Mouse (Mus musculus): ENCODE measurements around the gene Dnal1.

DNA sequence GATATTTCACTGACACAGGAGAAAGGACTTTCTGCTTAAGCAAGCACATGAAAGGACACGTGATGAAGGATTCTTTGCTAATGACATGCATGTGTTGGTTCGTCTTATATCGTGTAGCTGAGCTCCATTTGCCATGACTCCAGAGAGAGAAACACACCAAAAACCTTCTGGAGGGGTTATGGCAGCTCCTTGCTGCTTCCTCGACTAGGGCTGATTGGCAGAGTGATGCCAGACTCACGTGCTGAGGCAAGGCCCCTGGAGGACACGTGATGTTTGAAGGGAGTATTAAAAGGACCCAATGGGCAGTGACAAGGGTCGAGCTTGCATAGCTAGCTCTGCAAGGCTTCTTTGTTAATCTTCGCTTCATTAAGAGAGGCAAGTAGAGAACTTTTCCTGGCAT lies 45.9 kb upstream of the Dnal1 start:
- TF ChIP-seq CTCF (conservative IDR thresholded peaks at IDR 0.05; ENCODE audit: insufficient read depth, insufficient read length, low read depth, low read length) (no peak), POLR2A (IDR thresholded peaks at IDR 0.05; ENCODE audit: low read depth, low read length) (no peak)
